Mouse (Mus musculus): ENCODE measurements around the gene Npb.

DNA sequence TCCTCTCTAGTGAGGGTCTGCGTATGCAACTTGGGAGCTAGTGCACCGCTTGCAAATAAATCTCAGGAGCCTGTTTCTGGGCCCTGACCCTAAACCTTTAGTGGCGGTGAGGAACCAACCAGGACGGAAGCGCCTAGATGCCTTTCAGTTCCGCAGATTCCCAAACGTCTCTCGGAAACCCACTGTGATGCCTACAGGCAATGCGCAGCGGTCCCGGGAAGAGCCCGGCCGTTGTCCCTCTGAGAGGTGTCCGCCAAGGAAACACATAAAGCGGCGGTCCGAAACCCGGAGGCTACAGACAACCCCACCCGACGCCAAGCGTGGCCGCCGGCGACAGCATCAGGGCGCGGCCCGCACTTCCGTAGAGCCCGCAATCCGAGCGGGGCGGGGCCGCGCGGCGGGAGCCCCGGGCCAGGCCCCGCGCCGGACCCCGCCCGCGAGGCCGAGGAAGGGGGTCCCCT lies 27.4 kb upstream of the Npb start:
- TF ChIP-seq MAZ (IDR thresholded peaks at IDR 0.05; ENCODE audit: low read depth, low read length) (no peak), ZMIZ1 (IDR thresholded peaks at IDR 0.05; ENCODE audit: low read depth, low read length) (no peak)

Data from MEL (cell line).